Mouse (Mus musculus): ENCODE measurements at regions not wholly inside any gene's neighbourhood (a gene's known extent, or its start where the extent isn't known, plus 50 kb on each side); places are given as distances from the start of the nearest gene placed in this dataset.
A peak's percentile ranks its signal among the peaks of the same experiment; 100 is the strongest.

GRCm38 (mm10) chr9:66646226-66646625, 53.3 kb upstream of the Usp3 start:
- H3K4me2 ChIP-seq (replicated peaks; ENCODE audit: low read depth, low read length) = no peak overlapping the region
- H3K4me1 ChIP-seq (replicated peaks; ENCODE audit: control insufficient read depth, insufficient read depth, low read length) = no peaks in the 10 kb centered on the region
- 19% methylated on average over 7 of the region's 7 CpGs for WGBS
- H3K27me3 ChIP-seq (ENCODE audit: control insufficient read depth, insufficient read depth, low read length) = no peaks in the 10 kb centered on the region
- no peak overlapping the region for H3K27ac ChIP-seq (ENCODE audit: low read depth, low read length)
- ATAC-seq (ENCODE audit: low FRiP score) (peak; percentile 66; the same call in 1 of the 2 replicates), DNase-seq (ENCODE audit: low spot score) (peak; percentile 95)
- no peaks in the 10 kb centered on the region for H3K36me3 ChIP-seq (ENCODE audit: control insufficient read depth, insufficient read depth, low read length)
- no peak overlapping the region for H3K4me3 ChIP-seq (ENCODE audit: low read depth, low read length)
- H3K9me3 ChIP-seq (ENCODE audit: control insufficient read depth, low read length) = no peaks in the 10 kb centered on the region
- H3K9ac ChIP-seq (ENCODE audit: low read depth, low read length) = no peak overlapping the region

GRCm38 (mm10) chr9:66651306-66651705, 58.4 kb upstream of the Usp3 start:
- no peak overlapping the region for H3K27ac ChIP-seq (ENCODE audit: low read depth, low read length)
- no peaks in the 10 kb centered on the region for H3K9me3 ChIP-seq (ENCODE audit: control insufficient read depth, low read length)
- no peaks in the 10 kb centered on the region for H3K36me3 ChIP-seq (ENCODE audit: control insufficient read depth, insufficient read depth, low read length)
- DNase-seq (ENCODE audit: low spot score) (peak; percentile 17), ATAC-seq (ENCODE audit: low FRiP score) (no peak)
- H3K9ac ChIP-seq (ENCODE audit: low read depth, low read length) = no peak overlapping the region
- no peak overlapping the region for H3K4me2 ChIP-seq (replicated peaks; ENCODE audit: low read depth, low read length)
- no peak overlapping the region for H3K4me3 ChIP-seq (ENCODE audit: low read depth, low read length)
- no peaks in the 10 kb centered on the region for H3K27me3 ChIP-seq (ENCODE audit: control insufficient read depth, insufficient read depth, low read length)
- no peaks in the 10 kb centered on the region for H3K4me1 ChIP-seq (replicated peaks; ENCODE audit: control insufficient read depth, insufficient read depth, low read length)
- 51% methylated on average over 6 of the region's 6 CpGs for WGBS

- DNase-seq (ENCODE audit: low spot score) = no peak
- no peaks in the 10 kb centered on the region for H3K36me3 ChIP-seq (ENCODE audit: control insufficient read depth, insufficient read depth, low read length)
- H3K27ac ChIP-seq (ENCODE audit: low read depth, low read length) = no peak overlapping the region
- 88% methylated on average over 7 of the region's 7 CpGs for WGBS
- no peak for ATAC-seq (ENCODE audit: low FRiP score)
- no peaks in the 10 kb centered on the region for H3K4me1 ChIP-seq (replicated peaks; ENCODE audit: control insufficient read depth, insufficient read depth, low read length)
- H3K27me3 ChIP-seq (ENCODE audit: control insufficient read depth, insufficient read depth, low read length) = no peaks in the 10 kb centered on the region
- no peak overlapping the region for H3K4me2 ChIP-seq (replicated peaks; ENCODE audit: low read depth, low read length)
- H3K9ac ChIP-seq (ENCODE audit: low read depth, low read length) = no peak overlapping the region
- H3K9me3 ChIP-seq (ENCODE audit: control insufficient read depth, low read length) = no peaks in the 10 kb centered on the region
- H3K4me3 ChIP-seq (ENCODE audit: low read depth, low read length) = no peak overlapping the region
These were observed 56.2 kb upstream of the Car12 start for GRCm38 (mm10) chr9:66657116-66657758.

GRCm38 (mm10) chr9:66658707-66659242, 54.7 kb upstream of the Car12 start:
- ATAC-seq (ENCODE audit: low FRiP score) = no peak
- no peak overlapping the region for H3K4me3 ChIP-seq (ENCODE audit: low read depth, low read length)
- no peak for DNase-seq (ENCODE audit: low spot score)

GRCm38 (mm10) chr9:66659781-66660445, 53.6 kb upstream of the Car12 start:
- Histone ChIP-seq H3K4me3 (ENCODE audit: low read depth, low read length) (no peak overlapping the region), H3K27ac (ENCODE audit: low read depth, low read length) (no peak overlapping the region), H3K4me1 (replicated peaks; ENCODE audit: control insufficient read depth, insufficient read depth, low read length) (no peaks in the 10 kb centered on the region), H3K9me3 (ENCODE audit: control insufficient read depth, low read length) (no peaks in the 10 kb centered on the region), H3K36me3 (ENCODE audit: control insufficient read depth, insufficient read depth, low read length) (no peaks in the 10 kb centered on the region), H3K27me3 (ENCODE audit: control insufficient read depth, insufficient read depth, low read length) (no peaks in the 10 kb centered on the region), H3K9ac (ENCODE audit: low read depth, low read length) (no peak overlapping the region), H3K4me2 (replicated peaks; ENCODE audit: low read depth, low read length) (no peak overlapping the region)
- DNase-seq (ENCODE audit: low spot score) (no peak), ATAC-seq (ENCODE audit: low FRiP score) (no peak)
- WGBS = 87% methylated on average over 11 of the region's 11 CpGs

More at GRCm38 (mm10) chr9:66658707-66659242, 54.7 kb upstream of the Car12 start:
- Histone ChIP-seq H3K9me3 (ENCODE audit: control insufficient read depth, low read length) (no peaks in the 10 kb centered on the region), H3K4me1 (replicated peaks; ENCODE audit: control insufficient read depth, insufficient read depth, low read length) (no peaks in the 10 kb centered on the region), H3K4me2 (replicated peaks; ENCODE audit: low read depth, low read length) (no peak overlapping the region), H3K9ac (ENCODE audit: low read depth, low read length) (no peak overlapping the region), H3K36me3 (ENCODE audit: control insufficient read depth, insufficient read depth, low read length) (no peaks in the 10 kb centered on the region), H3K27me3 (ENCODE audit: control insufficient read depth, insufficient read depth, low read length) (no peaks in the 10 kb centered on the region), H3K27ac (ENCODE audit: low read depth, low read length) (no peak overlapping the region)

GRCm38 (mm10) chr9:66661596-66661995, 51.9 kb upstream of the Car12 start:
- no peaks in the 10 kb centered on the region for H3K4me1 ChIP-seq (replicated peaks; ENCODE audit: control insufficient read depth, insufficient read depth, low read length)
- WGBS = 82% methylated on average over 7 of the region's 7 CpGs
- no peak overlapping the region for H3K4me2 ChIP-seq (replicated peaks; ENCODE audit: low read depth, low read length)
- ATAC-seq (ENCODE audit: low FRiP score) (no peak), DNase-seq (ENCODE audit: low spot score) (no peak)
- no peaks in the 10 kb centered on the region for H3K27me3 ChIP-seq (ENCODE audit: control insufficient read depth, insufficient read depth, low read length)
- H3K9ac ChIP-seq (ENCODE audit: low read depth, low read length) = no peak overlapping the region
- no peaks in the 10 kb centered on the region for H3K36me3 ChIP-seq (ENCODE audit: control insufficient read depth, insufficient read depth, low read length)
- no peaks in the 10 kb centered on the region for H3K9me3 ChIP-seq (ENCODE audit: control insufficient read depth, low read length)
- H3K27ac ChIP-seq (ENCODE audit: low read depth, low read length) = no peak overlapping the region
- no peak overlapping the region for H3K4me3 ChIP-seq (ENCODE audit: low read depth, low read length)

- H3K4me1 ChIP-seq (replicated peaks; ENCODE audit: control insufficient read depth, insufficient read depth, low read length) = no peaks in the 10 kb centered on the region
- H3K4me3 ChIP-seq (ENCODE audit: low read depth, low read length) = no peak overlapping the region
- no peak overlapping the region for H3K9ac ChIP-seq (ENCODE audit: low read depth, low read length)
- H3K27ac ChIP-seq (ENCODE audit: low read depth, low read length) = no peak overlapping the region
- H3K4me2 ChIP-seq (replicated peaks; ENCODE audit: low read depth, low read length) = no peak overlapping the region
- ATAC-seq (ENCODE audit: low FRiP score) (no peak), DNase-seq (ENCODE audit: low spot score) (no peak)
- no peaks in the 10 kb centered on the region for H3K9me3 ChIP-seq (ENCODE audit: control insufficient read depth, low read length)
- H3K36me3 ChIP-seq (ENCODE audit: control insufficient read depth, insufficient read depth, low read length) = no peaks in the 10 kb centered on the region
- WGBS = 73% methylated on average over 4 of the region's 4 CpGs
- H3K27me3 ChIP-seq (ENCODE audit: control insufficient read depth, insufficient read depth, low read length) = no peaks in the 10 kb centered on the region
These were observed 51.0 kb upstream of the Car12 start for GRCm38 (mm10) chr9:66662443-66662842.
